Mouse (Mus musculus): ENCODE data around the gene Oscar. TPM values are rescaled to one million over a fixed set of nuclear protein-coding genes. Genes with fewer than 3 reads are reported as not detected.

Oscar gene
- polyA plus RNA-seq, 1 experiment from 2014 or later, result 0.08 TPM

- Histone ChIP-seq H3K4me2 (replicated peaks) (peak overlapping the region; percentile 64), H3K27me3 (no peaks in the 10 kb centered on the region), H3K9me3 (no peaks in the 10 kb centered on the region), H3K4me3 (peak overlapping the region; percentile 98), H3K9ac (no peak overlapping the region), H3K4me1 (peaks cover 31% of the 10 kb centered on the region), H3K27ac (no peak overlapping the region), H3K36me3 (peaks cover 52% of the 10 kb centered on the region)
- no peak for ATAC-seq (ENCODE audit: low FRiP score, low read depth)
- WGBS, result 72% methylated on average over 5 of the region's 5 CpGs
These were observed 27.5 kb upstream of the Oscar start for GRCm38 (mm10) chr7:3643412-3643811.

- ATAC-seq (ENCODE audit: low FRiP score, low read depth), result no peak
These were observed 14.5 kb upstream of the Oscar start for GRCm38 (mm10) chr7:3630478-3630815.

GRCm38 (mm10) chr7:3629543-3630477 lies 13.9 kb upstream of the Oscar start, which contains the start of the genes Tfpt and Prpf31:
Gene Tfpt (minus strand): TSS chr7:3629929.
Gene Prpf31 (plus strand): TSS chr7:3629985.
- Histone ChIP-seq H3K9me3 (no peaks in the 10 kb centered on the region), H3K9ac (peak within 1 kb of the TSS; percentile 90), H3K4me3 (peak within 1 kb of the TSS; percentile 74), H3K27me3 (no peaks in the 10 kb centered on the region), H3K27ac (peak within 1 kb of the TSS; percentile 79; the same call in 1 of the 2 replicates), H3K4me2 (replicated peaks) (peak within 1 kb of the TSS; percentile 99), H3K4me1 (peaks cover 23% of the 10 kb centered on the region), H3K36me3 (peaks cover 53% of the 10 kb centered on the region)
- peak; percentile 91 for ATAC-seq (ENCODE audit: low FRiP score, low read depth)
- WGBS, result 2% methylated on average over 47 of the region's 47 CpGs

More at GRCm38 (mm10) chr7:3630478-3630815, 14.5 kb upstream of the Oscar start:
- Histone ChIP-seq H3K4me1 (peaks cover 23% of the 10 kb centered on the region), H3K9ac (peak overlapping the region; percentile 90), H3K36me3 (peaks cover 55% of the 10 kb centered on the region), H3K4me3 (peak overlapping the region; percentile 74), H3K4me2 (replicated peaks) (peak overlapping the region; percentile 99), H3K27me3 (no peaks in the 10 kb centered on the region), H3K9me3 (no peaks in the 10 kb centered on the region), H3K27ac (no peak overlapping the region)
- 58% methylated on average over 3 of the region's 3 CpGs for WGBS

GRCm38 (mm10) chr7:3629030-3629429 lies 13.1 kb upstream of the Oscar start:
- no peak overlapping the region for H3K27ac ChIP-seq
- peak overlapping the region; percentile 74 for H3K4me3 ChIP-seq
- peak; percentile 38 for ATAC-seq (ENCODE audit: low FRiP score, low read depth)
- H3K9ac ChIP-seq, result peak overlapping the region; percentile 90
- 26% methylated on average over 4 of the region's 4 CpGs for WGBS
- peaks cover 23% of the 10 kb centered on the region for H3K4me1 ChIP-seq
- peaks cover 53% of the 10 kb centered on the region for H3K36me3 ChIP-seq
- H3K4me2 ChIP-seq (replicated peaks), result peak overlapping the region; percentile 99
- H3K9me3 ChIP-seq, result no peaks in the 10 kb centered on the region
- H3K27me3 ChIP-seq, result no peaks in the 10 kb centered on the region

GRCm38 (mm10) chr7:3617242-3617995 lies 1.5 kb upstream of the Oscar start, which contains the start of gene Ndufa3:
Gene Ndufa3 (plus strand): TSS chr7:3617373.
- Histone ChIP-seq H3K4me2 (replicated peaks) (peak within 1 kb of the TSS; percentile 88), H3K4me1 (peaks cover 9% of the 10 kb centered on the region; the same call in 1 of the 2 replicates), H3K9me3 (no peaks in the 10 kb centered on the region), H3K9ac (peak within 1 kb of the TSS; percentile 91), H3K27ac (peak within 1 kb of the TSS; percentile 67), H3K27me3 (no peaks in the 10 kb centered on the region), H3K4me3 (peak within 1 kb of the TSS; percentile 83), H3K36me3 (peaks cover 34% of the 10 kb centered on the region)
- peak; percentile 96 for ATAC-seq (ENCODE audit: low FRiP score, low read depth)
- under 1% methylated on average over 32 of the region's 32 CpGs for WGBS

- H3K36me3 ChIP-seq, result peaks cover 26% of the 10 kb centered on the region
- WGBS, result 43% methylated on average over 6 of the region's 6 CpGs
- H3K4me2 ChIP-seq (replicated peaks), result peak overlapping the region; percentile 88
- H3K4me3 ChIP-seq, result peak overlapping the region; percentile 83
- H3K9me3 ChIP-seq, result no peaks in the 10 kb centered on the region
- peaks cover 9% of the 10 kb centered on the region; the same call in 1 of the 2 replicates for H3K4me1 ChIP-seq
- H3K9ac ChIP-seq, result no peak overlapping the region; the same call in 1 of the 2 replicates
- no peak overlapping the region for H3K27ac ChIP-seq
- no peaks in the 10 kb centered on the region for H3K27me3 ChIP-seq
- no peak for ATAC-seq (ENCODE audit: low FRiP score, low read depth)
These were observed 658 bp upstream of the Oscar start for GRCm38 (mm10) chr7:3616389-3617241.

- H3K36me3 ChIP-seq, result peaks cover under 1% of the 10 kb centered on the region; the same call in 1 of the 2 replicates
- no peak overlapping the region for H3K9ac ChIP-seq
- 81% methylated on average over 3 of the region's 3 CpGs for WGBS
- H3K9me3 ChIP-seq, result no peaks in the 10 kb centered on the region
- peaks cover 9% of the 10 kb centered on the region; the same call in 1 of the 2 replicates for H3K4me1 ChIP-seq
- no peak overlapping the region for H3K4me3 ChIP-seq
- no peak for ATAC-seq (ENCODE audit: low FRiP score, low read depth)
- no peak overlapping the region for H3K27ac ChIP-seq
- no peak overlapping the region for H3K4me2 ChIP-seq (replicated peaks)
- no peaks in the 10 kb centered on the region for H3K27me3 ChIP-seq
These were observed 1.9 kb downstream of the Oscar start for GRCm38 (mm10) chr7:3614021-3614420.

GRCm38 (mm10) chr7:3611006-3611405 lies 5.0 kb downstream of the Oscar start:
- H3K9me3 ChIP-seq, result no peaks in the 10 kb centered on the region
- ATAC-seq (ENCODE audit: low FRiP score, low read depth), result no peak
- no peaks in the 10 kb centered on the region for H3K27me3 ChIP-seq
- H3K4me1 ChIP-seq, result no peaks in the 10 kb centered on the region
- H3K27ac ChIP-seq, result no peak overlapping the region
- no peaks in the 10 kb centered on the region for H3K36me3 ChIP-seq
- WGBS, result 87% methylated on average over 13 of the region's 13 CpGs
- no peak overlapping the region for H3K4me3 ChIP-seq
- H3K4me2 ChIP-seq (replicated peaks), result no peak overlapping the region
- no peak overlapping the region for H3K9ac ChIP-seq

GRCm38 (mm10) chr7:3610437-3610836 lies 5.5 kb downstream of the Oscar start:
- H3K27ac ChIP-seq, result no peak overlapping the region
- H3K4me1 ChIP-seq, result no peaks in the 10 kb centered on the region
- H3K4me2 ChIP-seq (replicated peaks), result no peak overlapping the region
- no peak overlapping the region for H3K4me3 ChIP-seq
- no peaks in the 10 kb centered on the region for H3K27me3 ChIP-seq
- no peak overlapping the region for H3K9ac ChIP-seq
- ATAC-seq (ENCODE audit: low FRiP score, low read depth), result no peak
- WGBS, result 84% methylated on average over 3 of the region's 3 CpGs
- H3K36me3 ChIP-seq, result no peaks in the 10 kb centered on the region
- no peaks in the 10 kb centered on the region for H3K9me3 ChIP-seq

GRCm38 (mm10) chr7:3609082-3609481 lies 6.9 kb downstream of the Oscar start:
- Histone ChIP-seq H3K4me1 (no peaks in the 10 kb centered on the region), H3K27ac (no peak overlapping the region), H3K36me3 (no peaks in the 10 kb centered on the region), H3K9me3 (no peaks in the 10 kb centered on the region), H3K9ac (no peak overlapping the region), H3K27me3 (no peaks in the 10 kb centered on the region), H3K4me2 (replicated peaks) (no peak overlapping the region), H3K4me3 (no peak overlapping the region)
- WGBS, result 42% methylated on average over 3 of the region's 3 CpGs
- no peak for ATAC-seq (ENCODE audit: low FRiP score, low read depth)

- no peak for ATAC-seq (ENCODE audit: low FRiP score, low read depth)
- no peak overlapping the region for H3K27ac ChIP-seq
- H3K9me3 ChIP-seq, result no peaks in the 10 kb centered on the region
- no peak overlapping the region for H3K4me2 ChIP-seq (replicated peaks)
- no peaks in the 10 kb centered on the region for H3K36me3 ChIP-seq
- no peaks in the 10 kb centered on the region for H3K27me3 ChIP-seq
- H3K9ac ChIP-seq, result no peak overlapping the region
- H3K4me1 ChIP-seq, result no peaks in the 10 kb centered on the region
- WGBS, result 93% methylated on average over 3 of the region's 3 CpGs
- no peak overlapping the region for H3K4me3 ChIP-seq
These were observed 7.3 kb downstream of the Oscar start for GRCm38 (mm10) chr7:3608668-3609067.

Data from limb, embryonic 13.5 days (tissue).